In genomic region chr8:33992946-33993345, GRCm38 (mm10) we compare ENCODE assay signal across 9 mouse cellular contexts.
DNase-seq lines count a peak whose midpoint lies in the region; ATAC-seq lines count a peak whose summit lies in the region.
"Had no signal": no experiment of that assay in that cellular context is flagged by ENCODE, and none has a peak within 500 bp of the region (broad histone marks: within the 10 kb centered on the region; RNA-seq: fewer than 3 reads in every experiment).

No protein-coding gene starts in this region.

- peak overlapping the region; percentile 98 for H3K27ac ChIP-seq in heart, embryonic 13.5 days (replicated peaks)

- peak overlapping the region; percentile 60 for H3K9ac ChIP-seq in heart, embryonic 13.5 days

- 3% methylated on average over 11 of the region's 11 CpGs for WGBS in heart, embryonic 13.5 days

- H3K9me3 ChIP-seq in heart, embryonic 13.5 days: no peaks in the 10 kb centered on the region

- H3K36me3 ChIP-seq in heart, embryonic 13.5 days: no peaks in the 10 kb centered on the region

- intact Hi-C loops in left cerebral cortex, postnatal 14 days (cut with DNase I): no loop called here

- peak; percentile 74; the same call in 1 of the 2 replicates for ATAC-seq in heart, embryonic 13.5 days (ENCODE audit: extremely low read depth, insufficient number of reproducible peaks, low FRiP score, low TSS enrichment)

- H3K27me3 ChIP-seq in heart, embryonic 13.5 days (replicated peaks): no peaks in the 10 kb centered on the region

- peak; percentile 53 for DNase-seq in embryo, embryonic 9.5 days (ENCODE audit: extremely low spot score)
- DNase-seq in kidney, postnatal 4 days: peak; percentile 35 to 53
- peak; percentile 45 for DNase-seq in mesoderm, embryonic 11.5 days (ENCODE audit: low read depth, low spot score)
- DNase-seq in layer of hippocampus, adult 18-20 months (ENCODE audit: low spot score in 2 of 2): no peak
- no peak for DNase-seq in adrenal gland, adult (ENCODE audit: inconsistent age in 2 of 2, low spot score in 1 of 2)
- no peak for DNase-seq in left cerebral cortex, postnatal 14 days (ENCODE audit: low spot score in 2 of 2)
- DNase-seq in retina, embryonic 14.5 days (ENCODE audit: low spot score): no peak

- H3K4me3 ChIP-seq in heart, embryonic 13.5 days: no peak overlapping the region

- H3K4me1 ChIP-seq in heart, embryonic 13.5 days: peaks cover 65% of the 10 kb centered on the region

- peak overlapping the region; percentile 38 for H3K4me2 ChIP-seq in heart, embryonic 13.5 days
- H3K4me2 ChIP-seq: midbrain, embryonic 11.5 days had no signal

Comparison
In these comparisons a context has a peak if more than half of its experiments do, and no peak if none do; other contexts are left out.
1. DNase-seq: peak in embryo, embryonic 9.5 days (single experiment), kidney, postnatal 4 days (2 of 2) and mesoderm, embryonic 11.5 days (single experiment); none in layer of hippocampus, adult 18-20 months (0 of 2), adrenal gland, adult (0 of 2), left cerebral cortex, postnatal 14 days (0 of 2) and retina, embryonic 14.5 days (single experiment).